Mouse (Mus musculus) liver, embryonic 14.5 days (tissue): ENCODE results near the gene Ly9.

Source experiments
- CTCF ChIP-seq: IDR thresholded peaks from 2 replicates; pipeline ENCODE4 v1.5.1; 2016; ENCODE audit warnings: antibody characterized with exemption, low read depth, control low read depth
- EP300 ChIP-seq: IDR thresholded peaks from 2 replicates; pipeline ENCODE4 v1.6.1; 2016; ENCODE audit warnings: antibody characterized with exemption, low read depth

DNA sequence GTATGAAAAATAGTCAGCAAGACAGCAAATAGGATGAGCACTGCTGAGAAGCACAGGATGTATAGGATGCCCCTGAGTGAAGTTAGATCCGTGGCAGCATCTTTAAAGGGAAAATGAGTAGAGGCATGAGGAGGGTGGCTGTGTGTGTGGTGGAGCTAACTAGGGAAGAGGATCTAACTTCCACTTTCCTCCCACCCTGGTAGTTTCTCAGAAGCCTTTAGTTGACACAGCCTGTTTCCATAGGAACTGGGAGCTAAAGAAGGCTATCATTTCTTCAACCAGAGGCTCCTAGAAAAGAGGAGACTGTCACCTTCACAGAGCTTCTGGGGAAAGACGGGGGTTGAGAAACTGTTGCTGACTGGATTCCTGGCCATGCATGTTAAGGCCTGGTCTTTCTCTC, 31.5 kb upstream of the Ly9 start:
- no peak for TF ChIP-seq CTCF
- no peak for TF ChIP-seq EP300
